Mouse (Mus musculus) E14TG2a.4 (cell line): ENCODE data around the gene Hsd17b2.

Experiments used
- CTCF ChIP-seq: conservative IDR thresholded peaks from 2 replicates; pipeline ENCODE4 v1.5.1; 2014; ENCODE audit warnings: low read length
- NANOG ChIP-seq: IDR thresholded peaks from 2 replicates; pipeline ENCODE4 v1.6.1; 2014; ENCODE audit warnings: borderline replicate concordance, low read length, mixed read lengths
- POU5F1 ChIP-seq: IDR thresholded peaks from 2 replicates; pipeline ENCODE4 v1.6.1; 2014; ENCODE audit warnings: low read length, borderline replicate concordance

DNA sequence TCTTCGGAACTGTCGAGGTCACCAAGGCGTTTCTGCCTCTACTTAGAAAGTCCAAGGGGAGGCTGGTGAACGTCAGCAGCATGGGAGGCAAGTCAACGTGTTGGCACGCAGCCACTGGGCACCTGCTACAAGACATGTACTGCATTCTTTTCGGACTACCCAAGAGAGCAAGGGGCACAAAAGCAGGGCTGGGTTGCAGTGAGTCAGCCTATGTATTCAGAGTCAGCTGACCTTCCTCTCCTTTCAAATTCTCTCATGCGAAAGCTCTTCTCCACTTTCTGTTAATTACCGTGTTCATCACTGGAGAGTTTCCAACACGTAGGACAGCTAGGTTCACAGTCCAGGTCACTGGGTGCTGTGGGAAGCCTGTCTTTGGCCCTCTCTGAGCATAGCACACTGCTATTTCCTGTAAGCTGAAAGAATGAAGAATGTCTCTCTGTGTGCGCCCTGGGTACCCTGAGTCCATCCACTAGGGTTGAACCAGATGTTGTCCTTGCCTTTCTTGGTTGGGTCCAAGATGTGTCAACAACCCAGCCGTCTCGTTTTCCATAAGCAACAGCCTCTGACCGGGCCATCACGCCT lies 40.8 kb downstream of the Hsd17b2 start:
- TF ChIP-seq CTCF (no peak), NANOG (no peak), POU5F1 (no peak)
